In genomic region chr17:70985501-70986354, GRCm38 (mm10) we compare ENCODE assay signal across 14 mouse cellular contexts. TPM values are rescaled to one million over a fixed set of nuclear protein-coding genes. Genes with fewer than 3 reads are reported as not detected.
DNase-seq lines count a peak whose midpoint lies in the region; ATAC-seq and TF ChIP-seq lines count a peak whose summit lies in the region.
"Had no signal": no experiment of that assay in that cellular context is flagged by ENCODE, and none has a peak within 500 bp of the region (broad histone marks: within the 10 kb centered on the region; RNA-seq: fewer than 3 reads in every experiment).

No protein-coding gene starts in this region.

- TF ChIP-seq CTCF in gastrocnemius, adult 2 months (IDR thresholded peaks at IDR 0.05): no peak
- TF ChIP-seq CTCF in liver, embryonic 14.5 days (IDR thresholded peaks at IDR 0.05; ENCODE audit: low read depth): no peak

- H3K36me3 ChIP-seq in liver, embryonic 14.5 days (replicated peaks; ENCODE audit: control insufficient read depth, insufficient read depth, low read depth): no peaks in the 10 kb centered on the region; the same call in none of the 2 replicates

- DNase-seq in gastrocnemius, adult 2 months: no peak
- no peak for DNase-seq in gastrocnemius, postnatal 25 days
- DNase-seq in urinary bladder, postnatal 14 days (ENCODE audit: low spot score): peak; percentile 66
- no peak for DNase-seq in urinary bladder, postnatal 10 days (ENCODE audit: low spot score)
- no peak for DNase-seq in liver, embryonic 14.5 days (ENCODE audit: low read depth in 3 of 3, low spot score in 3 of 3)
- DNase-seq in adrenal gland, postnatal 25 days: no peak
- no peak for DNase-seq in Muller cell, postnatal 12 days (ENCODE audit: inconsistent ontology term)
- DNase-seq in right cerebral cortex, postnatal 36 days (ENCODE audit: low spot score in 2 of 2): no peak
- DNase-seq: kidney, postnatal 10 days; lung, postnatal 36 days; right cerebral cortex, adult 18-20 months had no signal

- no peaks in the 10 kb centered on the region for H3K9me3 ChIP-seq in liver, embryonic 14.5 days (ENCODE audit: control insufficient read depth, low read length)
- H3K9me3 ChIP-seq: forebrain, embryonic 13.5 days; hindbrain, embryonic 10.5 days had no signal

- no peak overlapping the region for H3K9ac ChIP-seq in liver, embryonic 14.5 days (replicated peaks)
- H3K9ac ChIP-seq: forebrain, embryonic 13.5 days had no signal

- peak overlapping the region; percentile 15; the same call in 1 of the 2 replicates for H3K4me2 ChIP-seq in liver, embryonic 14.5 days (ENCODE audit: low read depth)
- H3K4me2 ChIP-seq: forebrain, embryonic 13.5 days had no signal

- TF ChIP-seq EP300 in liver, embryonic 14.5 days (IDR thresholded peaks at IDR 0.05; ENCODE audit: low read depth): no peak

- H3K27ac ChIP-seq in gastrocnemius, adult 2 months: peak overlapping the region; percentile 31; the same call in 1 of the 2 replicates
- no peak overlapping the region for H3K27ac ChIP-seq in liver, embryonic 14.5 days
- H3K27ac ChIP-seq: forebrain, embryonic 13.5 days; hindbrain, embryonic 10.5 days had no signal

- H3K27me3 ChIP-seq in liver, embryonic 14.5 days (ENCODE audit: control insufficient read depth, insufficient read depth, low read length): no peaks in the 10 kb centered on the region
- H3K27me3 ChIP-seq: forebrain, embryonic 13.5 days had no signal

- ATAC-seq in liver, embryonic 14.5 days (ENCODE audit: insufficient read depth): peak; percentile 22; the same call in 1 of the 2 replicates
- ATAC-seq: forebrain, embryonic 13.5 days had no signal

- peaks cover 0 to 7% of the 10 kb centered on the region in 2 experiments; a peak in 3 of 4 replicates for H3K4me1 ChIP-seq in liver, embryonic 14.5 days (replicated peaks; ENCODE audit: control insufficient read depth in 2 of 2, insufficient read depth in 2 of 2, low read length in 1 of 2)

- intact Hi-C loops in gastrocnemius, adult 2 months (cut with DNase I): no loop called here

- H3K4me3 ChIP-seq in gastrocnemius, adult 2 months: no peak overlapping the region
- no peak overlapping the region for H3K4me3 ChIP-seq in liver, embryonic 14.5 days (ENCODE audit: insufficient read depth in 1 of 2, low read depth in 2 of 2, low read length in 2 of 2)
- H3K4me3 ChIP-seq: forebrain, embryonic 13.5 days; hindbrain, embryonic 10.5 days; myocyte had no signal

- 64% methylated on average over 15 of the region's 15 CpGs for WGBS in liver, embryonic 14.5 days (ENCODE audit: insufficient replicate concordance)

RNA-seq across cellular contexts. Expression of gene Myom1, which starts 16.7 kb away (rescaled TPM):
- 1,000 to 10,000 TPM; 1,223 to 1,379 TPM for total RNA-seq in gastrocnemius, adult 2 months (2021)
- 1,000 to 10,000 TPM; 1,018 to 1,234 TPM for total RNA-seq in gastrocnemius, postnatal 25 days (2021)
- 1.8 and 2.6 TPM in 2 replicates for polyA plus RNA-seq in liver, embryonic 14.5 days (2012; rRNA removed)
- 1.6 TPM in 2 replicates for polyA plus RNA-seq in liver, embryonic 14.5 days (2014; fragmentation: Nextera tagmentation; extraction: Ambion mirVana)
- total RNA-seq in adrenal gland, postnatal 25 days (2021): 2.9 and 4.6 TPM in 2 replicates

RNA-seq across cellular contexts. Expression of gene Myl12a, which starts 16.9 kb away (rescaled TPM):
- 100 to 1,000 TPM; 301 to 553 TPM for total RNA-seq in gastrocnemius, adult 2 months (2021)
- total RNA-seq in gastrocnemius, postnatal 25 days (2021): 100 to 1,000 TPM; 404 to 431 TPM
- polyA plus RNA-seq in liver, embryonic 14.5 days (2012; rRNA removed): 92.3 and 92.7 TPM in 2 replicates
- 163 and 165 TPM in 2 replicates for polyA plus RNA-seq in liver, embryonic 14.5 days (2014; fragmentation: Nextera tagmentation; extraction: Ambion mirVana)
- 231 and 295 TPM in 2 replicates for total RNA-seq in adrenal gland, postnatal 25 days (2021)

Comparison
In these comparisons a context has a peak if more than half of its experiments do, and no peak if none do; other contexts are left out.
1. RNA of gene Myom1, which starts 16.7 kb away (total RNA-seq): 1,223 to 1,379 TPM in gastrocnemius, adult 2 months and 1,018 to 1,234 TPM in gastrocnemius, postnatal 25 days; 2.9 to 4.6 TPM in adrenal gland, postnatal 25 days; every median in the first group is over 100 times any median in the second.